Mouse (Mus musculus) midbrain, embryonic 16.5 days (tissue): ENCODE results near the gene Rnf167. TPM values are rescaled to one million over a fixed set of nuclear protein-coding genes. Genes with fewer than 3 reads are reported as not detected.

Experiments used
- ATAC-seq: fragments of 200-750 bp; cut with Nextera tagmentation; 2 replicates; pipeline ENCODE4 v1.8.0; 2017; ENCODE audit warnings: moderate TSS enrichment
- H3K27ac ChIP-seq: fragments of 300-500 bp; sonication (generic); 2 replicates; pipeline ENCODE4 v1.5.1; 2014; ENCODE audit warnings: mild to moderate bottlenecking, low read length, mixed read lengths
- H3K27me3 ChIP-seq: fragments of 300-500 bp; sonication (generic); 2 replicates; pipeline ENCODE4 v1.6.1; 2014; ENCODE audit warnings: low read depth, low read length, mixed read lengths; ENCODE audit not compliant: control insufficient read depth, insufficient read depth
- H3K36me3 ChIP-seq: fragments of 300-500 bp; sonication (generic); 2 replicates; pipeline ENCODE4 v1.6.1; 2014; ENCODE audit warnings: mild to moderate bottlenecking, low read length, moderate library complexity, mixed read lengths; ENCODE audit not compliant: control insufficient read depth, insufficient read depth
- H3K4me1 ChIP-seq: fragments of 300-500 bp; sonication (generic); 2 replicates; pipeline ENCODE4 v1.6.1; 2014; ENCODE audit warnings: mild to moderate bottlenecking, low read length, mixed read lengths; ENCODE audit not compliant: control insufficient read depth, insufficient read depth
- H3K4me2 ChIP-seq: fragments of 300-500 bp; sonication (generic); 2 replicates; pipeline ENCODE4 v1.6.1; 2014; ENCODE audit warnings: mild to moderate bottlenecking, low read length, mixed read lengths
- H3K4me3 ChIP-seq: fragments of 300-500 bp; sonication (generic); 2 replicates; pipeline ENCODE4 v1.5.1; 2014; ENCODE audit warnings: low read depth, mild to moderate bottlenecking, low read length, moderate library complexity, mixed read lengths
- H3K9ac ChIP-seq: fragments of 300-500 bp; sonication (generic); 2 replicates; pipeline ENCODE4 v1.6.1; 2014; ENCODE audit warnings: low read depth, low read length, mixed read lengths
- H3K9me3 ChIP-seq: fragments of 300-500 bp; sonication (generic); replicated peaks from 2 replicates; pipeline ENCODE4 v1.6.1; 2014; ENCODE audit warnings: mild to moderate bottlenecking, low read length, mixed read lengths; ENCODE audit not compliant: control insufficient read depth, poor library complexity, severe bottlenecking
- WGBS: fragments of 180-500 bp; shearing (Covaris S2); extraction: QIAGEN DNeasy Blood & Tissue Kit; methylation state at CpG from one replicate; pipeline ENCODE4 v1.1.7; 2014; 5-methylcytosine and 5-hydroxymethylcytosine counted together
- polyA plus RNA-seq: library from polyadenylated mRNA; unstranded; fragments of >200 nt; fragmentation: Nextera tagmentation; extraction: Ambion mirVana; gene quantifications from 2 replicates; pipeline ENCODE4 v1.2.1, GENCODE M21; 2015

Gene Rnf167
- polyA plus RNA-seq, 1 experiment from 2014 or later: 105 TPM

DNA sequence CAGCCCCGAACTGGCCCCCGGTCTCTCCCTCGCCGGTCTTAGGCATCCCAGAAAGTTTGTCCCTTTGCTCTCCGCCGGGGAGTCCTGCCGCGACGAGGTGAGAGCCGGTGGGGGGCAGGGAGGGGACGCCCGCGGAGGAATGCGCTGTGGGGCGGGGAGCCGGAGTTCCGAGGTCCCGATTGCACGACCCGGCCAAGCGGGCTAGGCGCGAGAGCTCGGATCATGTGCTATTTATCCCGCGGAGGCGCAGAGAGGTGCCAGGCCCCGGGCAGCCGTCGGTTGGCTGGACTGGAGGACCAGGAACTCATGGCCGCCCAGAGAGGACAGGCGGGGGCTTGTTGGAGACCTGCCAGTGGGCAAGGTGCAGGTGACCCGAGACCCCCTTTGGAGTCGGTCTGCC is 53.6 kb downstream of the Rnf167 start:
- under 1% methylated on average over 30 of the region's 34 CpGs for WGBS
- Histone ChIP-seq H3K27ac (peak overlapping the region; percentile 92), H3K4me1 (peaks cover 20% of the 10 kb centered on the region), H3K27me3 (no peaks in the 10 kb centered on the region), H3K9me3 (no peaks in the 10 kb centered on the region), H3K36me3 (peaks cover 10% of the 10 kb centered on the region), H3K9ac (peak overlapping the region; percentile 81), H3K4me2 (peak overlapping the region; percentile 77), H3K4me3 (peak overlapping the region; percentile 76)
- ATAC-seq: peak; percentile 57

Other genes starting within 250 kb of the Rnf167 start
- gene Pelp1, start 237.2 kb upstream of the Rnf167 start, polyA plus RNA-seq: 33.0 and 35.0 TPM in 2 replicates
- gene Arrb2, start 214.6 kb upstream of the Rnf167 start, polyA plus RNA-seq: 52.6 and 58.9 TPM in 2 replicates
- 44.1 and 45.9 TPM in 2 replicates for gene Med11, start 195.3 kb upstream of the Rnf167 start, polyA plus RNA-seq
- 0.35 and 0.49 TPM in 2 replicates for gene Zmynd15, start 187.8 kb upstream of the Rnf167 start, polyA plus RNA-seq
- 1.7 and 2.6 TPM in 2 replicates for gene Cxcl16, start 187.3 kb upstream of the Rnf167 start, polyA plus RNA-seq
- gene Tm4sf5, start 142.0 kb upstream of the Rnf167 start, polyA plus RNA-seq: 6.1 and 6.2 TPM in 2 replicates
- 0.45 TPM in 1 of 2 replicates, not detected in the other for gene Vmo1, start 132.6 kb upstream of the Rnf167 start, polyA plus RNA-seq
- 0.29 TPM in 1 of 2 replicates, not detected in the other for gene Gltpd2, start 128.0 kb upstream of the Rnf167 start, polyA plus RNA-seq
- gene Psmb6, start 121.9 kb upstream of the Rnf167 start, polyA plus RNA-seq: 719 and 737 TPM in 2 replicates
- not detected in 2 replicates for gene Gm40193, start 114.3 kb upstream of the Rnf167 start, polyA plus RNA-seq
- 17.9 and 19.6 TPM in 2 replicates for gene Pld2, start 107.2 kb upstream of the Rnf167 start, polyA plus RNA-seq
- 16.7 and 18.2 TPM in 2 replicates for gene Mink1, start 84.4 kb upstream of the Rnf167 start, polyA plus RNA-seq
- gene 4930544D05Rik, start 31.4 kb upstream of the Rnf167 start, polyA plus RNA-seq: not detected in 2 replicates
- gene Chrne, start 28.0 kb upstream of the Rnf167 start, polyA plus RNA-seq: not detected in 2 replicates
- gene Gp1ba, start 8.1 kb upstream of the Rnf167 start, polyA plus RNA-seq: 0.12 and 0.21 TPM in 2 replicates
- gene Slc25a11, start 244 bp downstream of the Rnf167 start, polyA plus RNA-seq: 171 and 174 TPM in 2 replicates
- gene Pfn1, start 7.4 kb downstream of the Rnf167 start, polyA plus RNA-seq: 617 and 632 TPM in 2 replicates
- gene Eno3, start 10.0 kb downstream of the Rnf167 start, polyA plus RNA-seq: 6.0 and 8.1 TPM in 2 replicates
- gene Spag7, start 22.2 kb downstream of the Rnf167 start, polyA plus RNA-seq: 151 and 157 TPM in 2 replicates
- gene Camta2, start 40.9 kb downstream of the Rnf167 start, polyA plus RNA-seq: 22.1 and 22.4 TPM in 2 replicates
- gene Inca1, start 52.9 kb downstream of the Rnf167 start, polyA plus RNA-seq: 1.2 and 1.5 TPM in 2 replicates
- gene Kif1c, start 53.3 kb downstream of the Rnf167 start, polyA plus RNA-seq: 1.3 and 1.5 TPM in 2 replicates
- 14.6 and 17.4 TPM in 2 replicates for gene Zfp3, start 117.0 kb downstream of the Rnf167 start, polyA plus RNA-seq
- gene Scimp, start 165.4 kb downstream of the Rnf167 start, polyA plus RNA-seq: not detected in 2 replicates
- 88.6 and 91.0 TPM in 2 replicates for gene Rabep1, start 197.5 kb downstream of the Rnf167 start, polyA plus RNA-seq